Mouse (Mus musculus) MEL (cell line): Measurements from ENCODE around the gene Ctrb1. TPM values are rescaled to one million over a fixed set of nuclear protein-coding genes. Genes with fewer than 3 reads are reported as not detected.

ENCODE experiments used
- DNase-seq: peaks from one replicate; pipeline ENCODE4 v3.0.0; 2011; ENCODE audit warnings: low read depth, low spot score
- H3K27ac ChIP-seq: 2 replicates; pipeline ENCODE4 v1.5.1; 2012; ENCODE audit warnings: low read depth, mild to moderate bottlenecking, control low read depth, low read length, moderate library complexity; ENCODE audit not compliant: control insufficient read depth
- H3K27me3 ChIP-seq, 2 experiments: fragments of 150-350 bp in 1 of 2; sonication (generic) in 1 of 2; 2 replicates each; pipeline ENCODE4 v1.6.1; 2012; ENCODE audit warnings: low read length in 2 of 2, mild to moderate bottlenecking in 2 of 2, improper control_type of control experiment in 1 of 2, moderate library complexity in 1 of 2; ENCODE audit not compliant: insufficient read depth in 2 of 2, control insufficient read depth in 1 of 2
- H3K36me3 ChIP-seq, 2 experiments: 2 replicates each; pipeline ENCODE4 v1.6.1; 2012 to 2014; ENCODE audit warnings: low read length in 2 of 2, improper control_type of control experiment in 1 of 2, inconsistent platforms in 1 of 2, mild to moderate bottlenecking in 1 of 2; ENCODE audit not compliant: insufficient read depth in 2 of 2, control insufficient read depth in 1 of 2
- H3K4me1 ChIP-seq, 2 experiments: fragments of 150-350 bp in 1 of 2; sonication (generic) in 1 of 2; 2 replicates each; pipeline ENCODE4 v1.6.1; 2012; ENCODE audit warnings: low read length in 2 of 2, improper control_type of control experiment in 1 of 2, mild to moderate bottlenecking in 1 of 2; ENCODE audit not compliant: insufficient read depth in 2 of 2, control insufficient read depth in 1 of 2
- H3K4me3 ChIP-seq, 2 experiments: fragments of 150-350 bp in 1 of 2; sonication (generic) in 1 of 2; 2 replicates each; pipeline ENCODE4 v1.5.1; 2012; ENCODE audit warnings: low read depth in 2 of 2, low read length in 2 of 2, mild to moderate bottlenecking in 2 of 2, moderate library complexity in 2 of 2, control low read depth in 1 of 2, improper control_type of control experiment in 1 of 2; ENCODE audit not compliant: control insufficient read depth in 1 of 2, insufficient read depth in 1 of 2
- H3K79me2 ChIP-seq: 2 replicates; pipeline ENCODE4 v1.6.1; 2012; ENCODE audit warnings: mild to moderate bottlenecking, low read length, moderate library complexity; ENCODE audit not compliant: control insufficient read depth, poor library complexity, insufficient read depth
- H3K9ac ChIP-seq: 2 replicates; pipeline ENCODE4 v1.6.1; 2012; ENCODE audit warnings: low read depth, mild to moderate bottlenecking, control low read depth, low read length, moderate library complexity; ENCODE audit not compliant: control insufficient read depth, poor library complexity, severe bottlenecking
- H3K9me3 ChIP-seq: fragments of 150-350 bp; sonication (generic); replicated peaks from 2 replicates; pipeline ENCODE4 v1.6.1; 2012; ENCODE audit warnings: mild to moderate bottlenecking, low read length, improper control_type of control experiment, moderate library complexity; ENCODE audit not compliant: insufficient read depth
- BHLHE40 ChIP-seq: IDR thresholded peaks from 2 replicates; pipeline ENCODE4 v1.6.1; 2012; ENCODE audit warnings: low read depth, mild to moderate bottlenecking, inconsistent platforms, low read length, improper control_type of control experiment, borderline replicate concordance
- CHD1 ChIP-seq: IDR thresholded peaks from 2 replicates; pipeline ENCODE4 v1.6.1; 2012; ENCODE audit warnings: low read depth, mild to moderate bottlenecking, inconsistent platforms, low read length, improper control_type of control experiment
- CHD2 ChIP-seq: IDR thresholded peaks from 2 replicates; pipeline ENCODE4 v1.6.1; 2011; ENCODE audit warnings: low read length, improper control_type of control experiment
- CTCF ChIP-seq, 3 experiments: IDR thresholded peaks in 2 of 3; conservative IDR thresholded peaks in 1 of 3; 2 replicates each; pipeline ENCODE4 v1.5.1; 2011 to 2012; ENCODE audit warnings: low read length in 3 of 3, low read depth in 2 of 3, mild to moderate bottlenecking in 2 of 3, improper control_type of control experiment in 1 of 3, inconsistent platforms in 1 of 3, mixed read lengths in 1 of 3, moderate library complexity in 1 of 3; ENCODE audit not compliant: control insufficient read depth in 1 of 3, insufficient read depth in 1 of 3, poor library complexity in 1 of 3, severe bottlenecking in 1 of 3
- E2F4 ChIP-seq: IDR thresholded peaks from 2 replicates; pipeline ENCODE4 v1.6.1; 2011; ENCODE audit warnings: low read depth, low read length, improper control_type of control experiment, borderline replicate concordance
- ELF1 ChIP-seq: IDR thresholded peaks from 2 replicates; pipeline ENCODE4 v1.6.1; 2014; ENCODE audit warnings: low read depth, mild to moderate bottlenecking, inconsistent platforms, low read length, improper control_type of control experiment, moderate library complexity
- EP300 ChIP-seq, 2 experiments: IDR thresholded peaks; 2 replicates each; pipeline ENCODE4 v1.6.1; 2011; ENCODE audit warnings: improper control_type of control experiment in 2 of 2, low read length in 2 of 2, low read depth in 1 of 2, mild to moderate bottlenecking in 1 of 2
- ETS1 ChIP-seq: IDR thresholded peaks from 2 replicates; pipeline ENCODE4 v1.6.1; 2012; ENCODE audit warnings: low read depth, mild to moderate bottlenecking, inconsistent platforms, low read length, improper control_type of control experiment, moderate library complexity
- GABPA ChIP-seq: IDR thresholded peaks from 2 replicates; pipeline ENCODE4 v1.6.1; 2012; ENCODE audit warnings: low read depth, mild to moderate bottlenecking, inconsistent platforms, low read length, improper control_type of control experiment, moderate library complexity
- GATA1 ChIP-seq: IDR thresholded peaks from 2 replicates; pipeline ENCODE4 v1.6.1; 2011; ENCODE audit warnings: low read depth, low read length, improper control_type of control experiment
- HCFC1 ChIP-seq: IDR thresholded peaks from 2 replicates; pipeline ENCODE4 v1.6.1; 2012; ENCODE audit warnings: low read depth, mild to moderate bottlenecking, inconsistent platforms, low read length, improper control_type of control experiment, moderate library complexity
- JUND ChIP-seq: IDR thresholded peaks from 2 replicates; pipeline ENCODE4 v1.6.1; 2011; ENCODE audit warnings: low read depth, mild to moderate bottlenecking, improper control_type of control experiment, low read length
- KAT2A ChIP-seq: conservative IDR thresholded peaks from 2 replicates; pipeline ENCODE4 v1.6.1; 2012; ENCODE audit warnings: low read depth, low read length, improper control_type of control experiment, inconsistent platforms
- MAFK ChIP-seq: IDR thresholded peaks from 2 replicates; pipeline ENCODE4 v1.6.1; 2011; ENCODE audit warnings: low read depth, mild to moderate bottlenecking, low read length, improper control_type of control experiment, borderline replicate concordance
- MAX ChIP-seq: IDR thresholded peaks from 2 replicates; pipeline ENCODE4 v1.6.1; 2011; ENCODE audit warnings: low read length, improper control_type of control experiment
- MAZ ChIP-seq: IDR thresholded peaks from 2 replicates; pipeline ENCODE4 v1.6.1; 2012; ENCODE audit warnings: low read depth, mild to moderate bottlenecking, inconsistent platforms, low read length, improper control_type of control experiment
- MEF2A ChIP-seq: IDR thresholded peaks from 2 replicates; pipeline ENCODE4 v1.6.1; 2014; ENCODE audit warnings: low read depth, mild to moderate bottlenecking, inconsistent platforms, low read length, improper control_type of control experiment; ENCODE audit not compliant: poor library complexity, insufficient replicate concordance, severe bottlenecking; ENCODE audit errors: extremely low read depth
- MXI1 ChIP-seq: IDR thresholded peaks from 2 replicates; pipeline ENCODE4 v1.6.1; 2011; ENCODE audit warnings: mild to moderate bottlenecking, low read depth, low read length, improper control_type of control experiment
- MYB ChIP-seq: IDR thresholded peaks from 2 replicates; pipeline ENCODE4 v1.6.1; 2011; ENCODE audit warnings: mild to moderate bottlenecking, low read depth, low read length, improper control_type of control experiment
- MYC ChIP-seq: IDR thresholded peaks from 2 replicates; pipeline ENCODE4 v1.6.1; 2011; ENCODE audit warnings: low read depth, mild to moderate bottlenecking, low read length, improper control_type of control experiment, moderate library complexity
- NELFE ChIP-seq: IDR thresholded peaks from 2 replicates; pipeline ENCODE4 v1.6.1; 2011; ENCODE audit warnings: low read depth, low read length, improper control_type of control experiment
- NRF1 ChIP-seq: IDR thresholded peaks from 2 replicates; pipeline ENCODE4 v1.6.1; 2014; ENCODE audit warnings: low read depth, mild to moderate bottlenecking, inconsistent platforms, low read length, improper control_type of control experiment, moderate library complexity; ENCODE audit not compliant: poor library complexity, insufficient read depth, severe bottlenecking
- POLR2A ChIP-seq, 2 experiments: IDR thresholded peaks; 2 replicates each; pipeline ENCODE4 v1.6.1; 2011 to 2012; ENCODE audit warnings: low read length in 2 of 2, mild to moderate bottlenecking in 2 of 2, control low read depth in 1 of 2, improper control_type of control experiment in 1 of 2, low read depth in 1 of 2, moderate library complexity in 1 of 2; ENCODE audit not compliant: control insufficient read depth in 1 of 2, insufficient read depth in 1 of 2, poor library complexity in 1 of 2
- POLR2AphosphoS2 ChIP-seq: IDR thresholded peaks from 2 replicates; pipeline ENCODE4 v1.6.1; 2011; ENCODE audit warnings: low read length, improper control_type of control experiment
- POLR2AphosphoS5 ChIP-seq: IDR thresholded peaks from 2 replicates; pipeline ENCODE4 v1.6.1; 2012; ENCODE audit warnings: low read depth, borderline replicate concordance, mild to moderate bottlenecking, inconsistent platforms, low read length, moderate library complexity, mixed read lengths
- RAD21 ChIP-seq: IDR thresholded peaks from 2 replicates; pipeline ENCODE4 v1.6.1; 2011; ENCODE audit warnings: mild to moderate bottlenecking, low read depth, low read length, improper control_type of control experiment
- SIN3A ChIP-seq: IDR thresholded peaks from 2 replicates; pipeline ENCODE4 v1.6.1; 2012; ENCODE audit warnings: low read length, improper control_type of control experiment, inconsistent platforms
- SMC3 ChIP-seq: IDR thresholded peaks from 2 replicates; pipeline ENCODE4 v1.6.1; 2011; ENCODE audit warnings: low read depth, low read length, improper control_type of control experiment
- TAL1 ChIP-seq: IDR thresholded peaks from 2 replicates; pipeline ENCODE4 v1.6.1; 2012; ENCODE audit warnings: mild to moderate bottlenecking, inconsistent platforms, low read length, moderate library complexity, mixed read lengths
- TBP ChIP-seq: IDR thresholded peaks from 2 replicates; pipeline ENCODE4 v1.8.0; 2011; ENCODE audit warnings: low read depth, low read length, improper control_type of control experiment
- TCF12 ChIP-seq: IDR thresholded peaks from 2 replicates; pipeline ENCODE4 v1.6.1; 2014; ENCODE audit warnings: low read depth, mild to moderate bottlenecking, inconsistent platforms, low read length, improper control_type of control experiment, moderate library complexity
- UBTF ChIP-seq: IDR thresholded peaks from 2 replicates; pipeline ENCODE4 v1.6.1; 2012; ENCODE audit warnings: low read depth, mild to moderate bottlenecking, inconsistent platforms, low read length, improper control_type of control experiment, moderate library complexity, borderline replicate concordance; ENCODE audit not compliant: insufficient read depth
- USF1 ChIP-seq: IDR thresholded peaks from 2 replicates; pipeline ENCODE4 v1.6.1; 2014; ENCODE audit warnings: low read depth, mild to moderate bottlenecking, inconsistent platforms, low read length, improper control_type of control experiment, moderate library complexity
- USF2 ChIP-seq, 2 experiments: IDR thresholded peaks; 2 replicates each; pipeline ENCODE4 v1.6.1; 2011 to 2012; ENCODE audit warnings: improper control_type of control experiment in 2 of 2, low read length in 2 of 2, borderline replicate concordance in 1 of 2, inconsistent platforms in 1 of 2, low read depth in 1 of 2, mild to moderate bottlenecking in 1 of 2; ENCODE audit not compliant: insufficient read depth in 1 of 2
- ZC3H11A ChIP-seq: IDR thresholded peaks from 2 replicates; pipeline ENCODE4 v1.6.1; 2012; ENCODE audit warnings: low read depth, mild to moderate bottlenecking, inconsistent platforms, low read length, improper control_type of control experiment
- ZKSCAN1 ChIP-seq: IDR thresholded peaks from 2 replicates; pipeline ENCODE4 v1.6.1; 2012; ENCODE audit warnings: low read depth, mild to moderate bottlenecking, inconsistent platforms, low read length, improper control_type of control experiment, moderate library complexity
- ZMIZ1 ChIP-seq: IDR thresholded peaks from 2 replicates; pipeline ENCODE4 v1.6.1; 2012; ENCODE audit warnings: low read depth, mild to moderate bottlenecking, inconsistent platforms, low read length, improper control_type of control experiment, moderate library complexity
- ZNF384 ChIP-seq: IDR thresholded peaks from 2 replicates; pipeline ENCODE4 v1.6.1; 2012; ENCODE audit warnings: low read depth, mild to moderate bottlenecking, inconsistent platforms, low read length, improper control_type of control experiment
- polyA plus RNA-seq, 2 experiments: library from polyadenylated mRNA; stranded (reverse) in 1 of 2; unstranded in 1 of 2; fragments of >175 nt in 1 of 2; fragments of >200 nt in 1 of 2; gene quantifications; 2 replicates each; pipeline versions ENCODE4 v1.2.1 to v1.2.4; 2012; ENCODE audit warnings: low replicate concordance in 2 of 2, low read depth in 1 of 2; ENCODE audit not compliant: insufficient read length in 2 of 2, insufficient read depth in 1 of 2, missing spikeins in 1 of 2
- total RNA-seq: library from RNA; depleted of rRNA; stranded (reverse); fragments of 300-350 nt; gene quantifications from 2 replicates; pipeline ENCODE4 v1.2.3, GENCODE M21; 2012

The Ctrb1 gene
- total and polyA plus RNA-seq, 3 experiments = not detected

GRCm38 (mm10) chr8:111717866-111718265, 27.1 kb upstream of the Ctrb1 start:
- peak; percentile 58 for DNase-seq
- H3K27ac ChIP-seq = no peak overlapping the region; the same call in 1 of the 2 replicates
- H3K4me1 ChIP-seq = peaks cover 9 to 13% of the 10 kb centered on the region in 2 experiments
- no peak overlapping the region for H3K4me3 ChIP-seq
- H3K27me3 ChIP-seq = no peaks in the 10 kb centered on the region
- peaks cover 0 to 7% of the 10 kb centered on the region in 2 experiments; a peak in 2 of 4 replicates for H3K36me3 ChIP-seq
- H3K9me3 ChIP-seq = no peaks in the 10 kb centered on the region
- H3K79me2 ChIP-seq = no peaks in the 10 kb centered on the region
- H3K9ac ChIP-seq = no peak overlapping the region
- TF ChIP-seq CTCF (IDR thresholded peaks at IDR 0.05 in 2 of 3, conservative IDR thresholded peaks at IDR 0.05 in 1 of 3; ENCODE audit: control insufficient read depth in 1 of 3, insufficient read depth in 1 of 3, low read depth in 2 of 3, low read length in 3 of 3, poor library complexity in 1 of 3, severe bottlenecking in 1 of 3) (peak; percentile 20 to 32 (median 32); a peak in 4 of 6 replicates), POLR2AphosphoS5 (no peak), CHD2 (no peak), TAL1 (no peak), KAT2A (no peak), SIN3A (no peak), MYB (peak; percentile 61; the same call in 1 of the 2 replicates), MXI1 (peak; percentile 29; the same call in 1 of the 2 replicates), GATA1 (0 out of 2 replicates have a peak, but pooled peaks have one; percentile 26), ETS1 (0 out of 2 replicates have a peak, but pooled peaks have one; percentile 42), TCF12 (peak; percentile 35; the same call in 1 of the 2 replicates), MAX (no peak), CHD1 (no peak), MAZ (no peak), POLR2A (IDR thresholded peaks at IDR 0.05; ENCODE audit: control insufficient read depth in 1 of 2, insufficient read depth in 1 of 2, low read depth in 1 of 2, low read length in 2 of 2, poor library complexity in 1 of 2) (no peak), USF2 (IDR thresholded peaks at IDR 0.05; ENCODE audit: borderline replicate concordance in 1 of 2, insufficient read depth in 1 of 2, low read depth in 1 of 2, low read length in 2 of 2) (no peak), UBTF (no peak), BHLHE40 (no peak), ZC3H11A (no peak), MEF2A (no peak), ZNF384 (no peak), MAFK (no peak), GABPA (no peak), ZKSCAN1 (no peak), USF1 (no peak), POLR2AphosphoS2 (no peak), RAD21 (no peak), EP300 (IDR thresholded peaks at IDR 0.05; ENCODE audit: low read depth in 1 of 2, low read length in 2 of 2) (peak in 1 of 2 experiments; percentile 65; a peak in 2 of 4 replicates), HCFC1 (no peak), NRF1 (no peak), MYC (no peak), SMC3 (peak; percentile 14; the same call in 1 of the 2 replicates), ELF1 (no peak), TBP (no peak), E2F4 (no peak), JUND (no peak), ZMIZ1 (no peak), NELFE (no peak)
